Mouse (Mus musculus): ENCODE measurements around the gene Nckap5.

Nckap5 gene

DNA sequence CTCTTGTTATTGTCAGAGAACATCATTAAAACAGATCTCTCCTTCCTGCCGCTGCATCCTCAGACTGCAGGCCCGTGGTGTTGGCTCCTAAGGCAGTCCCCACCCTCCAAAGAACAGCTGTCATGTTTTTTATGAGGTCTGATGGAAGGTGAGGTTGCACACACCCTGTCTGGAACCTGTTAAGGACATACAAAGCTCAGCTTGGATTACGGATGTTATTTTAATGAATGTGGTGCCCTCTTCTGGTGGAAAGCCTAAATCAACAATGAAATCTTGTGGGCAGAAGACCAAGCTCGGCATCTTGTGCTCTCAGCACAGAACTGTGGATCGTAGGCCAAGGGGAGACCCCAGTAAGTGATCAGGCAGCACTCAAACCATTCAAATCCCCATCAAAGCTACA lies 399.0 kb downstream of the Nckap5 start:
- intact Hi-C loops (cut with DNase I): loop anchor here (10.0 kb wide), 1 partner anchor 503 kb away; no protein-coding TSS in a partner anchor

DNA sequence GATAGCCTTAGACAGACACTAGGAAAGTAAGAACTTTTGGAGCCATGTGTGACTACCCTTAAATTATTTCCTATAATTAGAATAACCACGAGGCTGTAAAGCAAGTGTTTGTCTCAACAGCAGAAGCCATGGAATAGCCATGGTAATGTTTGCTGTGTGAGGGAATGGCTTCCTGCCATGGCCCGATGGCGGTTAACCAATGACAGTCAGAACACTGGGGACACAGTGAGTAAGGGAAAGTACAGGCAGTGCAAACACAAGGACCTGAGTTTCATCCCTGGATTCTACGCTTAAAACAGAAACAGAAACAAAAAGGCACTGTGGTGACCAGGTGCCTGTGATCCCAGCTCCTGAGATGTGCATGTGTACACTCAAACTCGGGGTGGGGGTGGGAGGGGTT lies 419.2 kb downstream of the Nckap5 start:
- intact Hi-C loops (cut with DNase I): no loop called here

DNA sequence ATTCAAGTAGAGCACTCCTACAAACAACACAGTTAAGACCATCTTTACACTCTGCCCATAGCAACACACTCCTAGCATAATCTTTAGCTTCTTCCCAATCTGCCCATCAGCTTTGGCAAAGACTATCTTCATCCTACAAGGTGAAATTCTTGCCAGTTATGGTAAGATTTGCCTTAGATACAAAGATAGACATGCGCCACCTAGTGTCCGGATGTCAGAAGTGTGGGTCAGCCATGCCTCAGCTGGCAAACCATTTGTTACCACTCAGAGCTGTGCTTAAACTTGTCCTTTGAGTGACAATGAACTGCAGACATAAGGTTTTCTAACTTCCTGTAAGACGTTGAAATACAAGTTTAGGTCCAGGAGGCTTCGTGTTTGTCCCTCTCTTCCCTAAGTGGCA lies 422.7 kb downstream of the Nckap5 start:
- intact Hi-C loops (cut with DNase I): loop anchor here (10.0 kb wide), 1 partner anchor 623 kb away; no protein-coding TSS in a partner anchor

DNA sequence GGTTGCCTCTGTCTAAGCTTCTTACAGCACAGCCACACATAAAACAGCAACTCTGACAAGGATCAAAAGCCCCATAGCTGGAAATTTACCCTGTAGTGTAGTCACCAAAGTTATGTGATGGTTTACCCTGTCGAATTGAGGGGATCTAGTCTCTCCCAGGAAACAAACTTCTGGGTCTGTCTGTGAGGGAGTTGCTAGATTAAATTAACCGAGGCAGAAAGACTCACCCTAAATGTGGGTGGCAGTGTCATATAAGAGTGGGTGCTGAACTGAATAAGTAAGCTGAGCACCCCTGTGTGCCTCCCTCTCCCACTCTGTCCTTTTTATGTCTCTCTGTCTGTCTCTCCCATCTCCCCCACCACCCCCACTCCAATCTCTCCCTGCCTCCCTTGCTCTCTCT lies 425.1 kb downstream of the Nckap5 start:
- intact Hi-C loops (cut with DNase I): loop anchor here (10.0 kb wide), 1 partner anchor 621 kb away; no protein-coding TSS in a partner anchor

- intact Hi-C loops (cut with DNase I): loop anchor here (10.0 kb wide), 1 partner anchor 619 kb away; no protein-coding TSS in a partner anchor
These were observed 426.6 kb downstream of the Nckap5 start for GRCm38 (mm10) chr1:126403970-126404369.

DNA sequence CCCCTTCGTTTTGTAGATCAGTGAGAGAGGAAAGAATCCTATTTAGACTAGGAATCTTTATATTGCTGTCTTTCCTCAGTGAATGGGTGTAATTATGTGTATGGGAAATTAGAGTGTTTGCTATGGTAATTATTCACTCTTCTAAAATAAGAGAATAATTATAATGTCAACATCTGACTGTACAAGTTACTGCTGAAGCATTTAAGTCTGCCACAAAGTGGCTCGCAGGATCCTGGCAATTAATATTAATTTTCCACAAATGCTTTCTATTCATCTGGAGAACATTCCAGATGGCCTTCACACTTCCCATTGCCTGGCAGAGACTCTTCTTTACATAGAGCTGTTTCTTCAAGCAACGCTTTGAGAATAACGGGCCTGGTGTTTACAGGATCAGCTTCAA lies 439.4 kb downstream of the Nckap5 start:
- intact Hi-C loops (cut with DNase I): no loop called here

- intact Hi-C loops (cut with DNase I): no loop called here
These were observed 453.1 kb downstream of the Nckap5 start for GRCm38 (mm10) chr1:126377339-126377980.

DNA sequence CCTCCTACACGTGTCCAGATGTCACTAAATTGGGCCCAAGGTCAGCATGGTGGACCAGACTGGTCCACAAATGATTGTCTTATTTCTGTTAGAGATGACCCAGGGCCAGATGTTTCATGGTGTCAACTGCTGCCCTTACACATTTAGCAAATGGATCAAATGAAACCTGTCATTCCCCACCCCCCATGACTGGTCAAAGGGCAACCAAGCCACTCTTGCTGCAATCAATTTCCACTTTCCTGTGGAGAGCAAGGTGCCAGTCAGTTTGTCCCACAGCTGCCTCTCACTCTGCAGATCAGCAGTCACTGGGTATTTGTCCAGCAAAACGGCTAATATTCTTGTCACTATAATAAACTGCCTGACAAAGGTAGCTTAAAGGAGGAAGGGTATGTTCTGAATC lies 463.9 kb downstream of the Nckap5 start:
- intact Hi-C loops (cut with DNase I): no loop called here

DNA sequence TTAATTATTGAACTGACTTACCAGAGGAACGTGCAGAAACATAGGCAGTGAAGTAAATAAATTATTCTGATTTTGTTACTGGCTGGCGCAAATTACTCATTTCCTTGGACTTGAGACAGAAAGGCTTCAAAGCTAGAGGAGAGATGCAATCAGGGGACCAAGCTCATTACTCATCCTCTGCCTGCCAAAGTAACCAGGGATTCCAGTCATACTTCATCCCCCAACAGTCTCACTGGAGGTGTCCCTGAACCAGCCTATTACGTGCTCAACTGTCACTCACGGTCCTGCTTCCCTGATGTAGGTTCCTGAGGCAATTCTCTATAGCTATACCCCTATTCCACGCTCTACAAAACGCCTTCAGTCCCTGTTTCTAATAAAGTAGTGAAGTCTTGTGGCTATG lies 466.0 kb downstream of the Nckap5 start:
- intact Hi-C loops (cut with DNase I): no loop called here

DNA sequence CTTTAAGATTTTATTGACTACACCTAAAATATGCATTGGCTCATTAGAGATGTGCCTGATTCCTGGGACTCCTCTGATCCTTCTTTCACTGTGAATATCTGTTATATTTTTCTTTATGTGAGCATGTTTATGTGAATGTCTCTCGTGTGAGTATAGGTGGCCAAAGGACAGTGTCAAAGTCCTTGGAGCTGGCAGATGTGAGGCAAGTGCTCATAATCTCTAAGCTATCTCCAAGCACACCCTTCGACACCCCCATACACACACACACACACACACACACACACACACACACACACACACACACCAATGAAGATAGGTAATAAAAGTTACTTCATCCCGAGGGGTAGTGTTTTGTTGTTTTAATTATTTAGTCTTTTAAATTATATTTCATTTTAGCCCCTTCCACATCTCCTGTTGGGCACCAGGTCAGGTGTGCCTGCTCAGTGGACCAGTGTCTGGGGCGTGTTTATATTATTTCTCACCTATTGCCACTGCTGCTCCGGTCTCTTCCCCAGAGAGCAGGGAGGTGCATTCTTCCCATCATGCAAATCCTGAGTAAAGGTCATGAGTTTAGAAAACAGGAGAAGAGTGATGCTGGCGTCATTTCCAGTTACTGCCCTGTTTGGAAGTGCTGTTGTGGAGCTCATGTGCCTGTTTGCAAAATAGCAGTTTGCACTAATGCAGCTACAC lies 469.9 kb downstream of the Nckap5 start:
- intact Hi-C loops (cut with DNase I): no loop called here

- intact Hi-C loops (cut with DNase I): no loop called here
These were observed 470.5 kb downstream of the Nckap5 start for GRCm38 (mm10) chr1:126360111-126360510.

DNA sequence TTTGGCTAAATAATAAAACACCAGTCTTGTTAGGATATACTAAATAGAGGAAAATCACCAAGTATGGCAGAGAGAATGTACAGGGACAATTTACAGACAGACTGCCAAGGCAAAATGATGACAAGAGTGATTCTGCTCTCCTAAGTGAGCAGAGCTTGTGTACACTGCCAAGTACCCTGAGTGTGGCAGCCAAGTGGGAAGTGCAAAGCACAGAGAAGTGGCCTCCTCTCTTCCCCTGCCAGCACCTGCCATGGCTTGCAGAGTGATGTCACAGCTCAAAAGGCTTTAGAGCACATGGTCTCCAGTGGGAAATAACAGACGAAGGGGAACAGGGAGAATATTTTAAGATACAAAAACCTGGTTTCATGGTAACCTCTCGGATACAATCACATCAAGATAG lies 488.8 kb downstream of the Nckap5 start:
- intact Hi-C loops (cut with DNase I): no loop called here

DNA sequence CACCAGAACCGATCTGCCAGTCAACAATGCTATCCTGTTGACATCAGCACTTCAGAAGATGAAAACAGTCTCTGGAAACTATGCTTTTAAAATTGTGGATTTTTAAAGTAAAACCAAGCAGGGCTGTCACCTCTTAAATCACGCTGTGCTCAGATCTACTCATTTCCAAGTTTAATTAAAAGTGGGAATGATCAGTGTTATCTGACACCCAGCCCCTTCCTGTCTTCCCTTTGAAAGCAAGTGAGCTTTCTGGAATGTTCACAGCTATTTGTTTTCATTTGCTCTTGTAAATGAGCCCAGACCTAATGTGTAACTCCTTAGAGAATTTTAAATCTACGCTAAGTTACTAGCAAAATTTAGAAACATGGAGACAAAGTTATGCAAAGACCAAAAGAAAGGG lies 491.3 kb downstream of the Nckap5 start:
- intact Hi-C loops (cut with DNase I): no loop called here

GRCm38 (mm10) chr1:126334202-126334601 lies 496.4 kb downstream of the Nckap5 start:
- intact Hi-C loops (cut with DNase I): no loop called here

DNA sequence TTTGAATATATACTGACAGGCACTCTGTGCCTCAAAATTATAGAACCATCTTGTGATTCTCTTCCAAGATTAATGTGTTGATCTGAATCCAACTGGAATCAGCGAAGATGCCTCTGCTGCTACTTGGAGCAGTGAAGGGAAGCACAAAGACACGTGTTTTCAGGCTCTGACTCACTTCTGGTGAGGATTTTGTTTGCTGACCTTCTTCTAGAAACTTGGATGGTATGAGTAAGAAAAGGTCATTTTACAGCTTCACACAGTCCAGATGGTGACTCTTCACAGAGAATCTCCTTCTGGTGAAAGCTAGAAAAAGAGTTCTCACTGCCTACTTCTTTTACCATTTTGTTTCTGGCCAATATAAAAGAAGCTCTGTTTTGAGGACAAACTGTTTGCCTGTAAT lies 498.6 kb downstream of the Nckap5 start:
- intact Hi-C loops (cut with DNase I): no loop called here

- intact Hi-C loops (cut with DNase I): no loop called here
These were observed 509.9 kb downstream of the Nckap5 start for GRCm38 (mm10) chr1:126320696-126321095.

GRCm38 (mm10) chr1:126317874-126318607 lies 512.6 kb downstream of the Nckap5 start:
- intact Hi-C loops (cut with DNase I): no loop called here

DNA sequence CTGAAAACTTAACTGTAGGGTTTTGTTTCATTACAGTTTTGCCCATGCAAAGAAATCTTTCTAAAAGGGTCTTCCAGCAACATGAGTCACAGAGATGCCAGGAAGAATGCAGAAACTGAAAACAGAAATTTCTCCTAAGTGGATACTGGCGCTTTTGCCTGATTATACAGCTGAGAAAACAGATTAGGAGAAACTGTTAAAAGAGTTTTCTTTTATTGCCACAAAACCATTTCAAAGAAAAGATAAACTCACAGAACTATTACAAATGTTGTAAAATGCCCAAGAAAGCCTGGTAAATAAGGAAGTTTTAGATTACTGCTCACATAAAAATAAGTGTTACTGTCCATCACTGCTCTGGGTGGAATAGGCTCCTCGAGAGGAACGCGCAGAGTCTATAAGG lies 513.3 kb downstream of the Nckap5 start:
- intact Hi-C loops (cut with DNase I): no loop called here

GRCm38 (mm10) chr1:126316866-126317265 lies 513.7 kb downstream of the Nckap5 start:
- intact Hi-C loops (cut with DNase I): no loop called here

- intact Hi-C loops (cut with DNase I): no loop called here
These were observed 529.5 kb downstream of the Nckap5 start for GRCm38 (mm10) chr1:126301129-126301528.

DNA sequence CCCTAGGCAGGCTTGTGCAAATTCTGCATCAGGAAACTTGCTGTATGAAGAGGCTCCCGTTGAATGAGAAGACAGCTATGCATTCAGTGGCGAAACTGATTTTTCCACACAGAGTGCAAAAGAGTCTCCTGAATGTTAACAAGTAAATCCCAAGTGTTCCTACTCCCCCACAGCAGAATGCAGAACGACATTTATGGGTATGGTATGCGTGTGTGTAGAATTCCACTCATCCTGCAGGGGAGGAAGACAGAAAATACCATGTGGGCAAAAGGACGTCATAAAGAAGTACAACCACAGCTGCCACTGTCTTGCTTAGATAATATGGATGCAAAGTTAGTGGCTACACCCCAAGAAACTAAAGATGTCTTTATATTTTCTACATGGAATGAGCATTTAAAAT lies 565.7 kb downstream of the Nckap5 start:
- intact Hi-C loops (cut with DNase I): no loop called here

DNA sequence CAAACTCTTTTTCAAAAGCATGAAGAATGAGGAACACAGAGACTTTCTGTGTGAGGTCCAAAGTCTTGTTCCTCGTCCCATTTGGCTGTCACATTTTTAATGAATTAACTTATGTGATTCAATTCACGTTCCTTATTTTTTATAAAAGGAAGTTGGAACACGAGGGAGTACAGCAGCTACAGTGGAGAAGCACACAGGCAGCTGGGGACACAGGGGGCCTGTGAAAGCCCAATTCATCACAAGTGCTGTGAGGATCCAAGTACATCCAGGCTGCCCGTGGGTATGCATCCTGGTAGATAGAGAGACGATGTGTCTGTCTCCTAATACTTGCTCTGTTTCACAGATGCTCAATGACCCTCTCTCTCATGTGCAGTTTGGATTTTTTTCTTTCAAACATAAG lies 576.2 kb downstream of the Nckap5 start:
- intact Hi-C loops (cut with DNase I): no loop called here
